Mouse (Mus musculus) spleen, adult 2 months (tissue): ENCODE results near the gene E2f3. TPM values are rescaled to one million over a fixed set of nuclear protein-coding genes. Genes with fewer than 3 reads are reported as not detected.

Experiments used
- DNase-seq, 2 experiments: peaks; one replicate each; pipeline versions ENCODE4 v3.0.0 to v3.0.0-alpha.2; 2012 to 2021; ENCODE audit warnings: low spot score in 2 of 2, low read depth in 1 of 2
- H3K27ac ChIP-seq: fragments of 200-500 bp; 2 replicates; pipeline ENCODE4 v1.5.1; 2012; ENCODE audit warnings: low read length, inconsistent platforms; ENCODE audit not compliant: insufficient read depth
- H3K27me3 ChIP-seq: fragments of 200-500 bp; 2 replicates; pipeline ENCODE4 v1.6.1; 2012; ENCODE audit warnings: mild to moderate bottlenecking, moderate library complexity, low read length, inconsistent platforms; ENCODE audit not compliant: control insufficient read depth, insufficient read depth
- H3K36me3 ChIP-seq: fragments of 200-500 bp; 2 replicates; pipeline ENCODE4 v1.6.1; 2012; ENCODE audit warnings: mild to moderate bottlenecking, low read length, inconsistent platforms; ENCODE audit not compliant: control insufficient read depth, insufficient read depth
- H3K4me1 ChIP-seq: fragments of 200-500 bp; 2 replicates; pipeline ENCODE4 v1.6.1; 2011; ENCODE audit warnings: inconsistent platforms; ENCODE audit not compliant: control insufficient read depth, insufficient read depth, insufficient read length
- H3K4me3 ChIP-seq: fragments of 200-500 bp; 2 replicates; pipeline ENCODE4 v1.5.1; 2011; ENCODE audit warnings: mild to moderate bottlenecking, inconsistent platforms; ENCODE audit not compliant: insufficient read depth, insufficient read length; ENCODE audit errors: extremely low read depth
- CTCF ChIP-seq: fragments of 200-500 bp; IDR thresholded peaks from 2 replicates; pipeline ENCODE4 v1.5.1; 2011; ENCODE audit warnings: mild to moderate bottlenecking, inconsistent platforms; ENCODE audit not compliant: insufficient read depth, insufficient read length, insufficient replicate concordance; ENCODE audit errors: extremely low read depth
- POLR2A ChIP-seq: fragments of 200-500 bp; IDR thresholded peaks from 2 replicates; pipeline ENCODE4 v1.6.1; 2011; ENCODE audit warnings: low read depth, low read length, inconsistent platforms
- WGBS: fragments of 180-500 bp; shearing (Covaris S2); methylation state at CpG from one replicate; pipeline ENCODE4 v1.1.7; 2018; 5-methylcytosine and 5-hydroxymethylcytosine counted together
- polyA plus RNA-seq: library from polyadenylated mRNA; depleted of rRNA; stranded (reverse); fragments of >200 nt; gene quantifications from 2 replicates; pipeline ENCODE4 v1.2.3, GENCODE M21; 2012

The E2f3 gene
- polyA plus RNA-seq, 1 experiment = 2.1 TPM

DNA sequence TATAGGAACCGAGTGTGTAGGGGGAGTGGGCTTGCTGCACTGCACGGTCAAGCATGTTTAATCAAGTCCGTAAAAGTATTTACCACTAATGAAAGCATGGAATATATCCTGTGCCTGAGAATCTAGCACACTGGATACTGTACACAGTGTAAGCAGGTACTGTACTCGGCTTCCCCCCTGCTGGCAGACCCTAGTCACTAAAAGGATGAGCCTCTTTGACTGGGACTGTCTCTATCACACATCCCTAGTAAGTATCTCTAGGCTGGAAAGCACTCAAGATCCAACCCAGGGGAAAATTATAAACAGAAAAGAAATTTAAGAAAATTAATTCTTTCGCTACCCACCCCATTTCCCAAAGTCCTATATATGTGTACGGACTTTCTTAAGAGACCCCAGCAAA, 2.8 kb downstream of the E2f3 start:
- Histone ChIP-seq H3K27me3 (no peaks in the 10 kb centered on the region), H3K36me3 (no peaks in the 10 kb centered on the region), H3K27ac (no peak overlapping the region), H3K4me1 (peaks cover 13% of the 10 kb centered on the region), H3K4me3 (peak overlapping the region; percentile 84; the same call in 1 of the 2 replicates)
- TF ChIP-seq CTCF = no peak
- 46% methylated on average over 6 of the region's 6 CpGs for WGBS
- peak in 1 of 2 experiments; percentile 27 for DNase-seq

DNA sequence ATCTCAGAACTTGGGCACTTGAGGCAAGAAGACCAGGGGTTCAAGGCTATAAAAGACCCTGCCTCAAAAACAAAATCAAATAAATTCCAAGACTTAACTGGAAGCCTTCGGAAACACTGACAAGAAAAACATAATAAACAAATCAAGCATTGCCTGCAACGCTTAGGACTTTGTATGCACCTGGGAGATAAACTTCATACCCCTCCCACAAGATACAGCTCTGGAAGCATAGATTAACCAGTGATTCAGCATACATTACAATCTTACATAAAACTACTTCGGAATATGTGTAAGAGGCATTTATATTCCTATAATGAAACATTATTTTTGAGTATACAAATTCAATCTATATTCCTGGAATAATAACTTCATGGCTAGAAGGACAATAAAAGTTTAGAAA, 3.5 kb downstream of the E2f3 start:
- no peak overlapping the region for H3K4me3 ChIP-seq
- no peak overlapping the region for H3K27ac ChIP-seq
- DNase-seq = no peak
- WGBS = 79% methylated on average over 3 of the region's 3 CpGs
- no peaks in the 10 kb centered on the region for H3K27me3 ChIP-seq
- H3K36me3 ChIP-seq = no peaks in the 10 kb centered on the region
- peaks cover 13% of the 10 kb centered on the region for H3K4me1 ChIP-seq
- TF ChIP-seq POLR2A (no peak), CTCF (no peak)

DNA sequence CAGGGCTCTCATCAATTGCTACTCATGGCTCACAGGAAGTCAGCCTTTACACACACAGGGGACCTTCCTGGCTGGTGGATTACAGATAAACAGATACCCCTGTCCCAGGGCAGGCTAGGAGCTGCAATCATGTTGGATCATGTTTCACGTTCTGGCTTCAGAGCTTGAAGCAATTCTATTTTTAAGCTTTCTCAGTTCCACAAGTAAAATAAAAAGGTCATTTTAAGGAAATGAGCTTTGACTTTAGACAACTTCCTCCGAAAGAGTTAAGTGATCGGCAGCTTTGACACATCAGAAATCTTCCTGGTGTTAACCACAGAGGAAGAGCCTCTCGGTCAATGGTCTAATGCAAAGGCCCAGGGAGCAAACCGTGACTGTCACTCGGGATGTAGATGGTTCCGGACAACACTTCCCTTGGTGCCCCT, 6.7 kb downstream of the E2f3 start:
- Histone ChIP-seq H3K27ac (peak overlapping the region; percentile 50), H3K4me3 (no peak overlapping the region), H3K36me3 (no peaks in the 10 kb centered on the region), H3K27me3 (no peaks in the 10 kb centered on the region), H3K4me1 (peaks cover 8% of the 10 kb centered on the region)
- no peak for DNase-seq
- WGBS = 6% methylated on average over 7 of the region's 7 CpGs
- TF ChIP-seq POLR2A = no peak
- TF ChIP-seq CTCF = no peak

DNA sequence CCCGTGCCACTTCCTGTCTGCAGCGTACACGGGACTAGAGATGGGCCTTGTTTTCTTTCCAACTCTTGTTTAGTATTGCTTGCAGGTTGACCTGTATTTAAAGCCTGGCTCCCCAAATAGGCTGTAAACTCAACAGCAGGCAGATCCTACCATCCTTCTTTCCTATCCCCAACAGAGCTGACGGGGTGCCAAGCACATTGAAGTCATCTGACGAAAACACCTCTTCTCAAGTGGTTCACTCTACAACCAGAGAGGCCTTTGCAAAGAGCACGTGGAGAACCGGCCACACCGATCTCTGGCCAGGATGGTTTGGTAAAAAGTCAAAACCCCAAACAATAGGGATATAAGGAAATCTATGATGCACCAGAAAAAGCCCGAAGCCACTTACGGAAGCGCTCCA, 8.5 kb downstream of the E2f3 start:
- no peak overlapping the region for H3K4me3 ChIP-seq
- H3K36me3 ChIP-seq = no peaks in the 10 kb centered on the region
- WGBS = 88% methylated on average over 11 of the region's 11 CpGs
- DNase-seq = no peak
- no peak overlapping the region for H3K27ac ChIP-seq
- peaks cover 8% of the 10 kb centered on the region for H3K4me1 ChIP-seq
- TF ChIP-seq POLR2A (no peak), CTCF (no peak)
- no peaks in the 10 kb centered on the region for H3K27me3 ChIP-seq

DNA sequence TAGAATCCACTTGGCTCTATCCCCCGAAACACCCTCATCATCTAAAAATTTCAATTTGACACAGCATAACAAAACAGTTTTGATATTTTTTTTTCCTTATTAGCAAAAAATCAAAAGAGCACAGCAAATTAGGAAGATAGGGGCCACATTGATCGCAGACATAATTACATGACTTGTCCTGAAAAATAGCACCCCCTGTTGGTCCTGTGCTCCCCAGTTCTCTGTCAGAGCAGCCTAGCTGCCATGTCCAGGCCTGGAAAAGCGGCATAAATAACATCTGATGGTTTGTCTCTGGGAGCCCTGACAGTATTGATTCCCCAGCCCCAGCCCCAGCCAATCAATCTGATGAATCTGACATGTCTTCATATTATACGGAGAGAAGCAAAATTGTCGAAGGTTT, 11.8 kb downstream of the E2f3 start:
- no peaks in the 10 kb centered on the region for H3K36me3 ChIP-seq
- no peak for DNase-seq

DNA sequence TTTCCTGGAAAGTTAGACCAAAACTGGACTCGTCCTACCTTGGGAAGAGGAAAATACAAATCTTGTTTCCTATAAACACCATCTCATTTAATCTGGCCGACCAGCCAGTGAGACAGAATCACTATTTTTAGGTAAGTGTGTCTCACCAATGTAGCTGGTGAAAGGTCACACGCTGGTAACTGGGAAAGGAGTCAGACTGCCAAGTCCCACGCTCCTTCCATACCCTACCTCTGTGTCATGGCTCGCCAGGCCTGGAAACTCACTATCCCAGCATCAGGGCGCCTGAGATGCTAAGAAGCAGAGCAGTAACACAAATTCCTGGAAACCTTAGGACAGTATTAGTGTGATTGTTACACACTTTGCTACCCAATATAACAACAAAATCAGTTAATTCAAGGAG, 12.3 kb downstream of the E2f3 start:
- peaks cover 11% of the 10 kb centered on the region; the same call in 1 of the 2 replicates for H3K4me1 ChIP-seq
- no peak overlapping the region for H3K27ac ChIP-seq
- no peak overlapping the region for H3K4me3 ChIP-seq
- H3K36me3 ChIP-seq = no peaks in the 10 kb centered on the region
- 92% methylated on average over 6 of the region's 6 CpGs for WGBS
- no peaks in the 10 kb centered on the region for H3K27me3 ChIP-seq
- no peak for DNase-seq
- no peak for TF ChIP-seq CTCF

More for the DNA sequence above, 11.8 kb downstream of the E2f3 start:
- H3K4me3 ChIP-seq = no peak overlapping the region
- TF ChIP-seq POLR2A = no peak
- TF ChIP-seq CTCF = peak; percentile 20; the same call in 1 of the 2 replicates
- 67% methylated on average over 5 of the region's 5 CpGs for WGBS
- H3K4me1 ChIP-seq = peaks cover 16% of the 10 kb centered on the region
- H3K27ac ChIP-seq = no peak overlapping the region
- no peaks in the 10 kb centered on the region for H3K27me3 ChIP-seq

DNA sequence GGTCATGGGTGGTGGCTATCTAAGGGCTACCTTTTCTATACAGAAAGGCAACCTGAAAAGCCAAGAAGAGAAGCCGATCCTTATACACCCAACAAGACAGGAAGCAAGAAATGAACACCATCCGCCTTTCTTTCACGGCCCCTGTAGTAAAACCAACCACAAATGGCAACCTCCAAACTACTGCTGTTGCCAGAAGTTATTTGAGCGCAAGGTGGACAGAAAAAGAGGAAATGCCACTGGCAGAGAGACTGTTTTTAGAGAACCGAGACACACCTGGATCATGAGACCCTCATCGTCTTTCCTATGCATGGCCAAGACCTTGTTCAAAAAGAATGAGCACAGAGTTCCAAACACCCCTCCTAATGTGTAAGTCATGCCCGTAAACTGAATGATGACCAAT, 15.5 kb downstream of the E2f3 start:
- Histone ChIP-seq H3K4me3 (no peak overlapping the region), H3K4me1 (peaks cover 11% of the 10 kb centered on the region; the same call in 1 of the 2 replicates), H3K27me3 (no peaks in the 10 kb centered on the region), H3K36me3 (no peaks in the 10 kb centered on the region), H3K27ac (no peak overlapping the region)
- no peak for DNase-seq
- no peak for TF ChIP-seq CTCF
- no peak for TF ChIP-seq POLR2A
- WGBS = 36% methylated on average over 7 of the region's 7 CpGs
